Mouse (Mus musculus) cerebellum, adult 18-20 months (tissue): ENCODE measurements at regions not wholly inside any gene's neighbourhood (a gene's known extent, or its start where the extent isn't known, plus 50 kb on each side); places are given as distances from the start of the nearest gene placed in this dataset.

ENCODE experiments used
- DNase-seq, 2 experiments: peaks; one replicate each; pipeline ENCODE4 v3.0.0; 2021

DNA sequence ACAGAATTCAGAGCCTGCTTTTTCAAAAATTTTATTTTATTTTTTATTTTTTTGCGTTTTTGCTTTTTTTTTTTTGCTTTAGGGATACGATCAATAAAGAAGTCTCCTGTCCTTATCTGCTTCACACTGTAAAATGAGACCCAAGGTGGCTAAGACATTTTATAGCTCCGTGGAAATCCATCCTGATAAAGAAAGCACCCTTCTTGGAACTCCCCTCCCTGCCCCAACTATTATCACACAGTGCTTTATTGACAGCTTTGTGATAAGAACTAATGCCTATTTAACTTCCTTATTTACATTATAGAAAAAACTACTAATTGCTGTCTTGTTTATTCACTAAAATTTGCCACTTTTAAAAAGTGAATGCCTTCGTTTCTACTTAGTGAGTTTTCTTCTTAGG lies 179.0 kb upstream of the Dmrta1 start:
- no peak for DNase-seq

DNA sequence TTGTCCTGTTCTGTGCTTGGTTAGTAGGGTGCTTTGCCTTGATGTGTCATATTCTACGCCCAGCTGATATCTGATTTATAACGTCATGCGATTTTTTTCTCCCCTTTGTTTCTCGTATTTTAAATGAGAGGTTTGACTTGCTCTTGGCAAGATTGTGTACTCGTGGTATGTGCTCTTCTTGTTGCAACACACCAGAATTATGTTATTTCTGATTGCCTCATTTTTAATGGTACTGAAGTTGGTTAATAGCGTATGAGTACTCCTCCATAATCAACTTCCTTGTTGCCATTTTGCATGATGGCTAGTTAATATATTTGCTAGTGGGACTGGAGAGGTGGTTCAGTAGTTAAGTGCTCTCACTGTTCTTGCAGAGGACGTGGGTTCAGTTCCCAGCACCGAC lies 180.1 kb upstream of the Cdkn2b start:
- no peak for DNase-seq

GRCm38 (mm10) chr4:89487416-89488165 lies 176.8 kb upstream of the Cdkn2b start:
- no peak for DNase-seq

DNA sequence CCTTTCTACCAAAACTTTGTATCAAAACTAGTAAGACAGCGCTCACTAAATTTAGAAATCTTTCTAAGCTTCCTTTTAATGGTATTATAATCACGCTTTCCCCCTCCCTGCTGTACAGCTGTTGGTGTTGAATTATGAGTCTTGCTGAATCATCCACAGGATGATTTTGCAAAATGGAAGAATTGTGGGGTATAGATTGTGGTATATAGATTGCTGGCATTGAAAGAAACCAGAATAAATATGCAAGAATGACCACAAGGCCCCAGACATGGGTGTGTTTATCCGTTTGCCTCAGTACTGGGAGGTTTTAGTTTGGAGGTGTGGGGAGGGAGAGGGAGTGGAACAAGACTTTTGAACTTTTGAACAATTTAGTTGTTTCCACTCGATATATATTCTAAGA lies 176.1 kb upstream of the Cdkn2b start:
- DNase-seq = no peak

DNA sequence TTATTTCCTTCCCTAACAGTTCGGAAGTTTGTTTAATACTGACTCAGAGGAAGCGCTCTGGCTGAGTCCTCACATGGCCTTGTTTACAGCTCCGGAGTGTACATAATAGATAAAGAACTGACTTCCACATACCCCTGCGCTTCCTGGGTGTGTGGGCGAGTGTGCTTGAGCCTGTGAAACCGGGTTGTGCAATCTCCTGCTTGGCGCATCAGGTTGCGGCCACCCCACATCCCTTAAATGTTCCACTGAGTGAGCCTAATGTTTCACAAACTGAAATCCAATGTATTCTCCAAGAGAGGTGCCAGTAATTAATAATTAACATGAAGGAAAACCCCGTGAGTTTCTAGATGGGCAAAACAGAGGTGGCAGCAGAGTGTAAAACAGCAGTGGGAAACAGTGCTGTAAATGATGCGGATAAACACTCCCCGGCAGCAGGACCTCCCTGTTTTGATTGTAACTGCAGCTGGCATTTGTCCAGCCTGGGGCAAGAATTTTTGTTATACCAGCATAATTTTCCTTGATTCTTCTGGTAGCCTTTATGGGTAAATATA lies 175.2 kb upstream of the Cdkn2b start:
- no peak for DNase-seq

GRCm38 (mm10) chr4:89478646-89479237 lies 167.9 kb upstream of the Cdkn2b start:
- DNase-seq = no peak

GRCm38 (mm10) chr4:89475848-89476247 lies 165.0 kb upstream of the Cdkn2b start:
- DNase-seq = no peak

- no peak for DNase-seq
Measured at GRCm38 (mm10) chr4:89474836-89475541, 164.2 kb upstream of the Cdkn2b start.

GRCm38 (mm10) chr4:89471426-89471825 lies 160.6 kb upstream of the Cdkn2b start:
- DNase-seq = no peak

- no peak for DNase-seq
Measured at GRCm38 (mm10) chr4:89470756-89471155, 159.9 kb upstream of the Cdkn2b start.

GRCm38 (mm10) chr4:89469883-89470282 lies 159.0 kb upstream of the Cdkn2b start:
- no peak for DNase-seq

- no peak for DNase-seq
Measured at GRCm38 (mm10) chr4:89469406-89469805, 158.6 kb upstream of the Cdkn2b start.

GRCm38 (mm10) chr4:89466766-89467165 lies 155.9 kb upstream of the Cdkn2b start:
- no peak for DNase-seq

DNA sequence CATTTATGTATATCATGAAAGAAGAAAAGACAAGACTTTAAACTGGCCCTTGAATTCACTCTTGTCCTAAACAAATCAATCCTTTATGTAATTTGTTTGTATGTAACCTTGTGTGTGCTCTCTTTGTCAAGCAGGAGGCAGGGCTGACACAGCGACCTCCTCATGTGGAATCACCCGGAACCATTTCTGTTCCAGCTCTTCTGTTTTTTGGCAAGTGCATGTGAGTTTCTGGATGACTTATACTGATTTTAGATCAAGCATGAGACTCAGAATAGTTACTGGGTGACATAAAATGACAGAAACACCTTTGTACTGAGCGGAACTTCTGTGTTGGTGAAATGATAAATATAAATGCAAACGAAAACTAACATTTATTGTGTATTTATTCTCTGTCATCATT lies 152.3 kb upstream of the Cdkn2b start:
- DNase-seq = no peak

- DNase-seq = no peak
Measured at GRCm38 (mm10) chr4:89460170-89460762, 149.4 kb upstream of the Cdkn2b start.

DNA sequence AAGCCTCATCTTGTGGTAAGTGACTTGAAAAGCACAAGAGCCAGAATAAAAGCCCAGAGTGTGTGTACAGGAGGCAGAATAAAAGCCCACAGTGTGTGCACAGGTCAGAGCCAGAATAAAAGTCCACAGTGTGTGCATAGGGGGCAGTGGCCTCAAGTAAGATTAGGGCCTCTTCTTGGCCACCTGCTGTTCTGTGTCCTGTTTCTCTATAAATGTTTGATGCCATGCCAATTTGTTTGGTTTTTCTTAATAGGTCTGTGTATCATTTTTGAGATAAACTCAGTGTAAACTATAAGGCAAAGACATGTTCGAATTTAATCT lies 148.5 kb upstream of the Cdkn2b start:
- DNase-seq = no peak

GRCm38 (mm10) chr4:89458628-89459345 lies 147.9 kb upstream of the Cdkn2b start:
- DNase-seq = no peak

DNA sequence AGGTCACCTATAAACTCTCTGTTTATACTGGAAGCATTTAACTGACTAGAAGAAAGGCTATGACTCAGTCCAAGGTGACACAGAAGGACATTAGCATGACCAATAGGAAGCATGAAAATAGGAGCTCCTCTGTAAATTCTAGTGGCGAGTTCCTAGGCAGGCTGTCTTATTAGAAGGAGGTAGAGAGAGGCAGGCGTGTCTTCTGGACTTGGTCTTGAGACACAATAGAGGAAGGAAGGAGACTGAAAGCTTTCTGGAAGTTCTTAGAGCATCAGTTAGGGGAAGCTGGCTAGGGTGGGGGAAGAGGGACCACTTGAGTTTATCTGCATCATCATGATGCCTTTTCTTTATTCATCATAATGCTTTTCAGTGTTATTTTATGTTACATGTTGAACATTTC lies 147.0 kb upstream of the Cdkn2b start:
- DNase-seq = no peak

- no peak for DNase-seq
Measured at GRCm38 (mm10) chr4:89454926-89455325, 144.1 kb upstream of the Cdkn2b start.

DNA sequence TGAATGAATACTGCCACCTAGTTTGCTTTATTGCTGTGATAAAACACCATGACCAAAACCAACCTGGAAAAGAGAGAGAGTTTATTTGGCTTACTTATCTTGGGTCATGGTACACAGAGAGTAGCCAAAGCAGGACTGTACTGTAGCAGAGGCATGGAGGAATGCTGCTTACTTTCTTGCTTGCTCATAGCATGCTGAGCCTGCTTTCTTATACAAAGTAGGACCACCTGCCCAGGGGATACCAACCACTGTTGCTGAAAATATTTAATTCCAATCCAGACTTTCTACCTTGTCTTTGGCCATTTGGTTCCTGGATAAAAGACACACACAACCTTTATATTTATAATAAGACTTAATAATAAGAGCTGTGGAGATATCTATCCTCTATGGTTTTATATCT lies 142.2 kb upstream of the Cdkn2b start:
- DNase-seq = no peak

- DNase-seq = no peak
Measured at GRCm38 (mm10) chr4:89451741-89452140, 140.9 kb upstream of the Cdkn2b start.

GRCm38 (mm10) chr4:89446765-89447487 lies 136.1 kb upstream of the Cdkn2b start:
- peak; percentile 35 to 38 for DNase-seq
